Comparison of ENCODE assay signal across 9 mouse cellular contexts in the genomic region with DNA sequence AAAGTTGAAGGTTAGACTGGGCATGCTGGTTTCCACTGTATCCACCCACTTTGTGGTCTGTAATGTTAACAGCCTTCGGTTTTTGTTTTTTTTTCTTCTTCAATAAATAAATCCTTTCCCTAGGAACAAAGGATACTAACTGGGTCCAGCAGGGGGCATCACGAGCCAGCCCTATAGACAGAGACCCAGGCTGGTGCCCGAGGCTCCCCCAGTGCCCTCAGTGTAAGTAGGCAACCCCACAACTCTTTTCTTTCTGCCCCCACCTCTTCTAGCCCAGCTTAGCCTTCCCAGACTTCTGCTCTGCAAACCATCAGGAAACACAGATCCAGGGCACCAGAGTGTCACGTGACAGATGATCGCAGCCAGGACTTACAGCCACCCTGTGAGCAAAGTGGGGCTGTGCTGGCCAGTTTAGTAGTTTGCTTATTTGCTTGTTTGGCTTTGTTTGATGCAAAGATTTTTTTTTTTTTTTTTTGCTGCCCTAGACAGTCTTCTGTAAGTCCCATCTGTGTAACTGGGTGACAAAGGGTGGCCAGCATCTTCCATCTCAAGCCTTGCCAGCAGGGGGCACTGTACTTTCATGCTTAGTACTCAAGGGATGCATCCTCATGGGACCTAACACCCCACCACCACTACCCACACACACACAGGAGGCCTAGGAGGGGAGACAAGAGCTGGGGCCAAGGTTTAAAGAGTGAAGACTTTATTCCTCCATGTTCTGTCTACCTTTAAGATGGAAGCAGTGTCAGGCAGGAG. TPM values are rescaled to one million over a fixed set of nuclear protein-coding genes. Genes with fewer than 3 reads are reported as not detected.
DNase-seq lines count a peak whose midpoint lies in the region; ATAC-seq and TF ChIP-seq lines count a peak whose summit lies in the region.
"Had no signal": no experiment of that assay in that cellular context is flagged by ENCODE, and none has a peak within 500 bp of the region (broad histone marks: within the 10 kb centered on the region; RNA-seq: fewer than 3 reads in every experiment).

No protein-coding gene starts in this region.

- no peak overlapping the region for H3K4me2 ChIP-seq in embryonic facial prominence, embryonic 11.5 days (ENCODE audit: low read depth, low read length)
- H3K4me2 ChIP-seq: neural tube, embryonic 13.5 days had no signal

- ATAC-seq in embryonic facial prominence, embryonic 11.5 days (replicated peaks; ENCODE audit: insufficient number of reproducible peaks, low FRiP score, low TSS enrichment, low read depth), result no peak
- ATAC-seq in monocyte, adult 5-6 weeks (replicated peaks; ENCODE audit: insufficient number of reproducible peaks, low FRiP score, low TSS enrichment, poor library complexity, severe bottlenecking), result no peak

- H3K27me3 ChIP-seq in embryonic facial prominence, embryonic 11.5 days (ENCODE audit: control insufficient read depth, insufficient read depth, low read length), result no peaks in the 10 kb centered on the region
- H3K27me3 ChIP-seq: neural tube, embryonic 13.5 days had no signal

- H3K4me3 ChIP-seq in ES-E14 (ENCODE audit: insufficient read depth in 1 of 2, low read depth in 1 of 2, low read length in 2 of 2, poor library complexity in 1 of 2, severe bottlenecking in 1 of 2), result no peak overlapping the region
- no peak overlapping the region for H3K4me3 ChIP-seq in embryonic facial prominence, embryonic 11.5 days (ENCODE audit: low read depth, low read length)
- H3K4me3 ChIP-seq: neural tube, embryonic 13.5 days had no signal

- in situ Hi-C loops in ES-E14 (cut with MboI; ENCODE audit: low sequenced_read_pairs in 2 of 2, unreplicated experiment in 2 of 2), result no loop called here

- 52% methylated on average over 5 of the region's 5 CpGs for WGBS in embryonic facial prominence, embryonic 11.5 days

- no peak overlapping the region for H3K9ac ChIP-seq in ES-E14 (ENCODE audit: insufficient read depth, low read depth, low read length, poor library complexity, severe bottlenecking)
- no peak overlapping the region for H3K9ac ChIP-seq in embryonic facial prominence, embryonic 11.5 days (replicated peaks; ENCODE audit: low read length)
- H3K9ac ChIP-seq: neural tube, embryonic 13.5 days had no signal

- no peak overlapping the region for H3K27ac ChIP-seq in ES-E14 (ENCODE audit: insufficient read depth, low read depth, low read length, poor library complexity, severe bottlenecking)
- no peak overlapping the region for H3K27ac ChIP-seq in embryonic facial prominence, embryonic 11.5 days (replicated peaks; ENCODE audit: low read depth, low read length)
- H3K27ac ChIP-seq: neural tube, embryonic 13.5 days had no signal

- DNase-seq in kidney, adult 18-20 months, result peak; percentile 50
- no peak for DNase-seq in kidney, adult 11 months
- DNase-seq in ES-E14 (ENCODE audit: low read depth, low spot score), result no peak
- peak; percentile 18 for DNase-seq in embryonic facial prominence, embryonic 11.5 days (ENCODE audit: low spot score)
- peak; percentile 39 to 67 for DNase-seq in lung, postnatal 4 days
- no peak for DNase-seq in frontal cortex, postnatal 36 days (ENCODE audit: low spot score in 2 of 2)
- no peak for DNase-seq in spleen, postnatal 14 days (ENCODE audit: low spot score in 2 of 2)

- H3K9me3 ChIP-seq in ES-E14 (ENCODE audit: control insufficient read depth, insufficient read depth, low read depth, low read length), result no peaks in the 10 kb centered on the region
- no peaks in the 10 kb centered on the region for H3K9me3 ChIP-seq in embryonic facial prominence, embryonic 11.5 days (replicated peaks; ENCODE audit: control insufficient read depth, low read length)
- H3K9me3 ChIP-seq: neural tube, embryonic 13.5 days had no signal

- H3K4me1 ChIP-seq in ES-E14 (ENCODE audit: control insufficient read depth in 2 of 2, insufficient read depth in 2 of 2, low read length in 2 of 2, poor library complexity in 1 of 2), result no peaks in the 10 kb centered on the region; a peak in 1 of 4 replicates
- peaks cover 7% of the 10 kb centered on the region; the same call in 1 of the 2 replicates for H3K4me1 ChIP-seq in embryonic facial prominence, embryonic 11.5 days (ENCODE audit: control insufficient read depth, insufficient read depth, low read length)

- H3K36me3 ChIP-seq in ES-E14 (ENCODE audit: control insufficient read depth, insufficient read depth, low read length, poor library complexity, severe bottlenecking), result no peaks in the 10 kb centered on the region
- H3K36me3 ChIP-seq in embryonic facial prominence, embryonic 11.5 days (replicated peaks; ENCODE audit: control insufficient read depth, insufficient read depth, low read depth, low read length), result no peaks in the 10 kb centered on the region
- H3K36me3 ChIP-seq: neural tube, embryonic 13.5 days had no signal

TF ChIP-seq in ES-E14, 5 proteins besides CTCF, POLR2A, EP300 and RAD21:
- TF ChIP-seq MAFK (IDR thresholded peaks at IDR 0.05; ENCODE audit: insufficient read depth, low read depth, low read length) (no peak), ZNF384 (IDR thresholded peaks at IDR 0.05; ENCODE audit: low read depth, low read length) (0 out of 2 replicates have a peak, but pooled peaks have one; percentile 32), ZC3H11A (IDR thresholded peaks at IDR 0.05; ENCODE audit: borderline replicate concordance, low read depth, low read length) (no peak)

RNA-seq across cellular contexts. Expression of gene Wfdc1, which starts 9.3 kb away (rescaled TPM):
- 0.13 TPM in 1 of 2 replicates, not detected in the other for total RNA-seq in ES-E14 (2012; rRNA removed)
- polyA plus RNA-seq in embryonic facial prominence, embryonic 11.5 days (2014; fragmentation: Nextera tagmentation; extraction: Ambion mirVana), result 5.7 and 14.3 TPM in 2 replicates
- total RNA-seq in monocyte, adult 5-6 weeks (2017), result not detected in 3 replicates

RNA-seq across cellular contexts. Expression of gene Kcng4, which starts 21.4 kb away (rescaled TPM):
- 0.67 and 0.74 TPM in 2 replicates for total RNA-seq in ES-E14 (2012; rRNA removed)
- 0.15 TPM in 1 of 2 replicates, not detected in the other for polyA plus RNA-seq in embryonic facial prominence, embryonic 11.5 days (2014; fragmentation: Nextera tagmentation; extraction: Ambion mirVana)
- not detected in 3 replicates for total RNA-seq in monocyte, adult 5-6 weeks (2017)
- polyA plus RNA-seq: neural tube, embryonic 13.5 days had no signal

RNA-seq across cellular contexts. Expression of gene Atp2c2, which starts 42.9 kb away (rescaled TPM):
- 0.80 and 0.90 TPM in 2 replicates for total RNA-seq in ES-E14 (2012; rRNA removed)
- polyA plus RNA-seq in embryonic facial prominence, embryonic 11.5 days (2014; fragmentation: Nextera tagmentation; extraction: Ambion mirVana), result 1.1 and 1.3 TPM in 2 replicates
- total RNA-seq in monocyte, adult 5-6 weeks (2017), result not detected in 3 replicates

RNA-seq across cellular contexts. Expression of gene Adad2, which starts 44.3 kb away (rescaled TPM):
- 6.8 and 8.0 TPM in 2 replicates for total RNA-seq in ES-E14 (2012; rRNA removed)
- polyA plus RNA-seq in embryonic facial prominence, embryonic 11.5 days (2014; fragmentation: Nextera tagmentation; extraction: Ambion mirVana), result 0.17 TPM in 1 of 2 replicates, not detected in the other
- total RNA-seq in monocyte, adult 5-6 weeks (2017), result not detected in 3 replicates
- polyA plus RNA-seq: neural tube, embryonic 13.5 days had no signal

RNA-seq across cellular contexts. Expression of gene Taf1c, which starts 51.9 kb away (rescaled TPM):
- total RNA-seq in ES-E14 (2012; rRNA removed), result 24.8 and 28.3 TPM in 2 replicates
- 10.3 and 11.0 TPM in 2 replicates for polyA plus RNA-seq in embryonic facial prominence, embryonic 11.5 days (2014; fragmentation: Nextera tagmentation; extraction: Ambion mirVana)
- 4.6 to 8.2 TPM (median 6.0 TPM) in 3 replicates for total RNA-seq in monocyte, adult 5-6 weeks (2017)

Comparison
In these comparisons a context has a peak if more than half of its experiments do, and no peak if none do; other contexts are left out.
1. DNase-seq: peak in kidney, adult 18-20 months (single experiment), embryonic facial prominence, embryonic 11.5 days (single experiment) and lung, postnatal 4 days (2 of 2); none in kidney, adult 11 months (single experiment), ES-E14 (single experiment), frontal cortex, postnatal 36 days (0 of 2) and spleen, postnatal 14 days (0 of 2).